Mouse (Mus musculus): ENCODE measurements around the gene Rbm12. TPM values are rescaled to one million over a fixed set of nuclear protein-coding genes. Genes with fewer than 3 reads are reported as not detected.
A peak's percentile ranks its signal among the peaks of the same experiment; 100 is the strongest.

Gene Rbm12
- total RNA-seq, 2 experiments from 2014 or later, result 11.1 to 11.5 TPM

DNA sequence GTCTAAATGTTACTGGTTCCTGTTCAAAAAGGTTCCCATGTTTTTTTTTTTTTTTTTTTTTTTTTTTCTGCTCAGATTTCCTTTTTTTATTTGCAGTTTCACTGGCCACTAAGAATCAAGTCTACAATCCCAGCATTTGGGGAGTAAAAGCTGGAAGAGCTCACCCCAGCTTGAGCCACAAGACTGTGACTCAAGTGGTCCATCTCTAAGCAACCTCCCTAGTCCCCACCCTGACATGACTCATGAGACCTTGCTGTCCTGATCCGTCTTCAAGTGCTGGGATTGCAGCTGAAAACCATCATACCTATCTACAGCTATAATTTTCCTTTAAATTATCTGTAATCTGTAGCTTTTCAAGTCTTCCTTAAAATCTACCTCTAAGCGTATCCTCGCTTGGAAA lies 27.2 kb downstream of the Rbm12 start:
- no peak for DNase-seq
- intact Hi-C loops (cut with DNase I), result no loop called here

DNA sequence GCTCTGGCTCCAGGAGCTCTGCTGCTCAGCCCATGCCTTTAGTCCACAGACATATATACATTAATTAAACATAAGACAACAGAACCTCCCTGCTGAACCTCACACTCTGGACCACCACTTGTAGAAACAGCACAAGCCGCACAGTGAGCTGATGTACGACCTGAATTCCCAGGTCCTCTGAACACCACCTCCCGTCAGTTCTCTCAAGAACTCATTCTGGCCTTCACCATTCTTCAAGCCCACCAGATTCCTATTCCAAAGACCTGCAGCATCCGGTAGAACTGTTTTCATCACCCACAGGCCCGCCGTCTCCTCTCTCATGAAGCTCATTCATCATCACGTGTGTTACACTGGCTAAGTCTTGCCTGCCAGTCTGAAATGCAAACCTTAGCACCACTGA lies 31.4 kb downstream of the Rbm12 start:
- no peak for DNase-seq
- intact Hi-C loops (cut with DNase I), result no loop called here

DNA sequence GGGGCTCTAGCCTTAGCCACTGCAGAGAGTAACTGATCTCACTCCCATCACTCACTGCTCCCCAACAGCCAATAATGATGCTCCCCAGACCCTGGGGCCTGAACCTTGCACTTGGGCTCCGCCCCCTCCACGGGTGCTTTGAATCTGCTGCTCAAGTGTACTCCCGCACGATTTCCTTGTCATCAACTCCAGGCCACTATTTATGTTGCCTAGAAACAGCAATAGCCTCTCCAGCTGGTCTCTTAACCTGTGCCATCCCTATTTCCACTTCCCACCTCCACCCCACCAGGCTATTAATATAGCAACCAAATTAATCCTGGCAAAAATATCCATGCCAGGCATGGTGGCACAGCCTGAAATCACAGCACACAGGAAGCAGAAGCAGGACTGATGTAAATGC lies 32.1 kb downstream of the Rbm12 start:
- DNase-seq, result no peak
- intact Hi-C loops (cut with DNase I), result no loop called here

DNA sequence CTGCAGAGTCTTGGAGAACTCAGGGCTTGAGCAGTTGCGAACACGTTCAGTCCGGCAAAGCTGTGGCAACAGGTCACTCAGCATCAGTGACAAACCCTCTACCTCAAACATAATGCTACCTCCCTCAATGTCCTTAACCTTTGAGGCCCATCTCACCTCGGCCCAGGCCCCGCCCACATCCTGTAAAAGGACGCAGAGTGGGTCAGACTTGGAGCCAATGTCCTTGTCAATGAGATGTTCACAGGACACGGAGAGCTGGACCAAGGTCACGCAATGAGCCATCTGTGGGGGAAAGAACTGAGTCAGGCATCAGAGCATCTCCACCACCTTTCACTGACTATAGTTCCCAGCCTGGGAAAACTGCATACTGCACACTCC lies 32.6 kb downstream of the Rbm12 start:
- intact Hi-C loops (cut with DNase I), result no loop called here
- DNase-seq, result no peak

DNA sequence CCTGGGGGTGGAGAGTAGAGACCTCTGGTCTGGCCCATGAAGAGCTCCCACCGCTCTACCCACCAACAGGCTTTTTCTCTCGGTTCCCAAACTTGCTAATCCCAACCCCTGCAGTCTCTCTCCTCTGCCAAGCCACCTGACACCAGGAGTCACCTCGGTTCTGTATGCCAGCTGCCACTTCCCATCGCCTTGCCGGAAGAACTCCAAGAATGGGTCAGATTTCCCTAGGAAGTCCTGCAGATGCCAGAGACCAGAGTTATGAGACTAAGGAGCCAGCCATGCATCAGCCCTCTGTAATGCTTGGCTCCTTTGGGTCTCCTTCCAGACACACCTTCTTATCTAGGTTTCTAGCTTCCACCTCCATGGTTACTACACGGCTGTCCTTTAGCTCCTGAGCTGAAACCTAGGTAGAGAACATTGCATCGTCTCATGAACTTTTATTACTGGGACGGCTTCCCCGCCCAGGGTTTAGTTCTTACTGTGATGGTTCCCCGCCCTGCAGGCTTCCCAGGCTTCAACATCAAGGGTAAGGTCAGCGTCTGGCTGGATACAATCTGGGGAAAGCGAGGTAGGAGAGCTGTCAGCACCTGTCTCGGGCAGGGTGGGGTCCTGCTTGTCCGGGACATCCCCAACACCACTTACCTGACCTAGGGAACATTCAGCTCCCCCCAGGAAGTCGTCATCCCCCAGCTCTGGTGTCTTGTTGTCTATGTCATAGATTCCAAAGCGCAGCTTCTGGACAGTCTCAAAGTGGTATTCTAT lies 33.2 kb downstream of the Rbm12 start:
- DNase-seq, result no peak
- intact Hi-C loops (cut with DNase I), result no loop called here

DNA sequence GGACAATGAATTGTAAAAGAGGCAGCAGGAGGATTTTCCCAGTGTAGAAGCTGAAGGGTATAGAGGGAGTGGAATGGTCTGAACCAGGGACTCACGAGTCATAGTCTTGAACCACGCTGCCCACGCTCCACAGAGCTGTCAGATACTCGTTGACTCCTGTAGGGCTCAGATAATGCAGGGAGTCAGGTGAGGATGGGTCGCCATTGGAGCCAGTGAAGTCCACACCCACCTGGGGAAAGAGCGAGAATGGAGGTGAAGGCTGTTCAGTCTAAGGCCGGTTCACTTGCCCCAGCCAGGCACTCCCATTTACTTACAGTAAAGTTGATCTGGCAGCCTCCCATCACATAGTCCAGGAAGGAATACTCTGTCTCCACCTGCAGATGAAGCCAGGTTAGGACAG lies 34.3 kb downstream of the Rbm12 start:
- no peak for DNase-seq
- intact Hi-C loops (cut with DNase I), result no loop called here

DNA sequence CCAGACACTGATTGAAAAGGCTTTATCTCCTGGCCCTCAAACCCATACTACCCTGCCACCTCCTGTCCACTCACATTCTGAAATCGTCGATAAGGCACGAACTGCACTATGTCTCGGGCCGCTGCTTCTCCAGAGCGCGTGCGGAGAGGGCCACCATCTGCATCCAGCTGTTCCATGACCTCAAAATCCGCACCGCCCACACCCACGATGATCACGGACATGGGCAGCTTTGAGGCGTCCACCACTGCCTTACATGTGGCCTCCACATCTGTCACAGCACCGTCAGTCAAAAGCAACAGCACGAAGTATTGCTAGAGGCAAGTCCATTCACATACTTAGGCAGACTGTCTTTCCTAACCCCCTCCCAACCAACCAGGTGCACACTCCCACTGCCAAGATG lies 38.1 kb downstream of the Rbm12 start:
- intact Hi-C loops (cut with DNase I), result no loop called here
- DNase-seq, result peak; percentile 26

DNA sequence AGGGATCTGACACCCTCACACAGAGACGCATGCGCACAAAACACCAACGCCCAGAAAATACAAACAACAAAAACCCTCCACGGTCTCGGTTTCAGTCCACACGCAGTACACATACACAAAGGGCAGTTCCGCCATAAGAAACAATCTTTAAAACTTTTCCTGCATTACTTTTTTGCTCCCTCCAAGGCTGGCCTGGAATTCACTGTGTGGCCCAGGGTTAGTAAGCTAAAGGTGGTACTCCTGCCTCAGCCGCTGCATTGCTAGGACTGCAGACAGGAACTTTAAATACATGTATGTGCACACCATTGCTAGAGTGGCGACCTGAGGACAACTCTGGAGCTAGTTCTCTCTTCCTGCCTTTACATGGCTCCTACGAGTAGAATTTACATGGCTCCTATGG lies 40.5 kb downstream of the Rbm12 start:
- intact Hi-C loops (cut with DNase I), result no loop called here

DNA sequence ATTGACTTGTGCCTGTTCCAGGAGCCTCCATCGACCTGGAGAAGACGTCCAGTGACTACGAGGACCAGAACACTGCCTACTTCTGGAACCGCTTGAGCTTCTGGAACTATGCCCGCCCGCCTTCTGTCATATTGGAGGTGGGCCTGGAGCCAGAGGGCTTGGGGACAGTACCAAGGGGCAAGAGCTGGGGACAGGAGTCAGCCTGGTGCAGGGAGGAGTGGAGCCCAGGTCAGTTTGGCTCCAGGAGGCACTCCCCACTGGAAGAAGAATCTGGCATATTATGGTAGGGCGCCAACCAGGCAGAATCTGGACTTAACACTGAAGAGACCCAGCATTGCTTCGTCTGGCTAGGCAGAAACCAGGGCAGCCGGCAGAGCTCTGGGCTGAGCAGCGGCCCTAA lies 43.9 kb downstream of the Rbm12 start:
- intact Hi-C loops (cut with DNase I), result no loop called here
- DNase-seq, result no peak

More for the DNA sequence above, 40.5 kb downstream of the Rbm12 start:
- DNase-seq, result no peak

DNA sequence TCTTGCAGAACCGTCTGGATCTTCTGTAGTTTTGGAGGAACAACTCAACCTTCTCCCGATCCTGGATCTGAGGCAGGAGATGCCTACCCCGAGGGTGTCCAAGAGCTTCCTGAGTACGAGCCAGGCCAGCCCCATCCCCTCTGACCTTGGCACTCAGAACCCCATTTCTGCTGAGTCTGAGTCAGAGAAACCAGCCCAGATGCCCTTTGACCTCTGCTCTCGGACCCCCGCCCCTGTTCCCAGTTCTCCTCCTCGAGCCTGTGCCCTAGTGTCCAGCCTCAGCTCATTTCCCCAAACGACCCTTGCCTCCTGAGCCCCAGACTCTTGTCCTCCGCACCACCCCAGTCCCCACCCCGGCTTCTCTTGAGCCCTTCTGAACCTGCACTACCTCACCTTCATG lies 45.7 kb downstream of the Rbm12 start:
- intact Hi-C loops (cut with DNase I), result no loop called here
- no peak for DNase-seq

DNA sequence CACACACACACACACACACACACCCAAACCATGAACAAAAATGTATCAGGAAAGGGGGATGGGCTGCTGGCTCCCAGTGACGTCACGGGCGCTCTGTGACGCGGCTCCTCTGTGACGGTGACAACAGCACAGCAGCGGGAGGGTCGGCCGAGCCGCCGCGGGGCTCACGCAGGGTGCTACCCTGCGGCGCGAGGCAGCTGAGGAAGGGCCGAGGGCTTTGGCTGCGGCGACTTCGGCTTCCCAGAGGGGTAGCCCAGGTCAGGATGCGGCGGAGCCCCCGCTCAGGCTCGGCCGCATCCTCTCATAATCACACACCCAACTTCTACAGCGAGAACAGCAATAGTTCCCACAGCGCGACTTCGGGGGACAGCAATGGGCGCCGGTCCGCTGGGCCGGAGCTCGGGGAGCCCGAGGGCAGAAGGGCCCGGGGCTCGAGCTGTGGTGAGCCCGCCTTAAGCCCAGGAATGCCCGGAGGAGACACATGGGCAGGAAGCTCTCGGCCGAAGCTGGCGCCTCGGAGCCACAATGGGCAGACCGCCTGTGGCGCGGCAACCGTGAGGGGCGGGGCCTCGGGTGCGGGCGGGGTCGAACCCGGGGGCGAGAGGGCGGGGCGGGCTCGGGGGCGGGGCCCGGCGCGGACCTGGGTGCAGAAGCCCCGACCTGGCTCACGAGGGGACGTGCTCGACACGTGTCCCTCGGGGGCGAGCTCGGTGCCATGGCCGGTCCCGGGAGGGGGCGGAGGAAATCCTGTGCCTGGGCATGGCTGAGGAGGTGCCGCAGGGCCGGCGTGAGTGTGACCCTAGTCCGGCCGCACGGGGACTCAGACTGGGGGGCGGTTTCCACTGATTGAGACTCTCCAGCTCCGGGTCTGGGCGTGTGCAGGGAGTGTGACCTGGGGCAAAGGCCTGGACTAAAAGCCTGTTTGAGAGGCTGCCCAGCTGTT lies 46.4 kb downstream of the Rbm12 start, which contains the start of gene Spag4:
Spag4 (plus strand) TSS at position 77 of the 943 bp plus-strand sequence.
- peak; percentile 70 to 73 for DNase-seq
- intact Hi-C loops (cut with DNase I), result no loop called here

DNA sequence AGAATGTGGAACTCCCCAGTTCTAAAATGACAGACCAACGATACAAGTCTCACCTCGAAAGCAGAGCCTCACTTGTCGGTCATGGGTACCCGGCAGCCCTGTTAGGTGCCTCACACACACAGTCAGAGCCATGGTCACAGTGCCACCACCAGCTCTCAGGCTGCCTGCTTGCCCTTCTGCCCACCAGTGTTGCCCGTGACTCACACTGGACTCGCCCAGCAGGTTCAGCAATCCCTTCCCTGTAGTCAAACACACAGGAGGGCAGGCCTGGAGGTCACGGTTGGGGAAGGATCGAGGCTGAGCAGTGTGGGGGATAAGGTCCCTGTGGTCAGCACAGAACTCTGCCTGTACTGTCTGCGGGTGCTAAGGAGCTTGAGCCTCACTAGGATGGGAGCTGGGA lies 59.0 kb downstream of the Rbm12 start, which contains the start of gene Fer1l4:
Fer1l4 (minus strand) TSS at position 132 of the 400 bp plus-strand sequence.
- DNase-seq, result no peak
- intact Hi-C loops (cut with DNase I), result no loop called here

DNA sequence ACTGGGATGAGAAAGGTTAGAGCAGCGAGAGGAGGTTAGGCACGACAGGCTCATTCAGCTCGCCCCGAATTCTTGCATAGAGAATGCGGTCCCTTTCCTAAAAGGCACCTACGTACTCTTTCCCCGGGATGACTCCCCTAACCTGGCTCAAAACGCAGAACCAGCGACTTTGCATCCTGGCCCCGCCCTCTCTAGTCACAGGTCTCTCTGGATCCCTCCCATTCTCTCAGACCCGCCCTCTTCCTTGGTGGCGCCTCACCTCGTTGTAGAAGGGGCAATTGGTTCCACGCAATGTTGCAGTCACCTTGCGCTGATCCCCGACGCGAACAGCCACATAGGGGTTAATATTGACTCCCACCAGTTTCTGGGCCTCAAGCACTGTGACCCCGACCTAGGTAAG lies 63.8 kb downstream of the Rbm12 start:
- no peak for DNase-seq
- intact Hi-C loops (cut with DNase I), result no loop called here

DNA sequence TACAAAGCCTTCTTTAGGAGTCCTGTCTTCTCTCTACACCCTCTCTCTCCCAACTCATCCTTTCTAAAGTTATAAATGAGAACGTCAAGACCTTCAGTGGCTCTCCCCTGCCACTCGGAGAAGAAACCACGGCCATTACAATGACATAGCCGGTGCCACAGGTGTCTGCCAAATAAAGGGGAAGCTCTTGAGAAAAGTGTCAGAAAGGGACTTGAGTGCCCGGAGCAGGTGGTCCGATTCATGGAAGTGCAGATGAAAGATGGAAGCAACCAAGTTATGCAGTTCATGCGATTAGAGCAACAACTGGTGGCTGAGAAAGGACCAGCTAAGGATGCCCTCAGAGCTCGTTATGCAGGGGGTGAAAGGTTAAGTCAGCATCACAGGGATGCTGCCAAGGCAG lies 68.9 kb downstream of the Rbm12 start:
- no peak for DNase-seq
- intact Hi-C loops (cut with DNase I), result no loop called here

Other genes with a start within 250 kb of the Rbm12 start
- gene Uqcc1, start 181.7 kb downstream of the Rbm12 start, total RNA-seq (2021), result 100 to 1,000 TPM; 235 to 283 TPM
- gene Gm15557, start 171.2 kb downstream of the Rbm12 start, total RNA-seq (2021), result not detected
- gene Gdf5, start 166.6 kb downstream of the Rbm12 start, total RNA-seq (2021), result not detected
- 1 to 10 TPM; 7.1 to 7.9 TPM for gene Cep250, start 155.5 kb downstream of the Rbm12 start, total RNA-seq (2021)
- under 1 TPM; 0.16 to 0.31 TPM for gene 6430550D23Rik, start 104.0 kb downstream of the Rbm12 start, total RNA-seq (2021)
- 10 to 100 TPM; 59.7 to 61.4 TPM for gene Ergic3, start 103.9 kb downstream of the Rbm12 start, total RNA-seq (2021)
- gene Fer1l4, start 59.0 kb downstream of the Rbm12 start, total RNA-seq (2021), result not detected
- 1 to 10 TPM in 1 of 2 experiments, under 1 TPM in 1; 0.87 to 1.5 TPM for gene Spag4, start 46.8 kb downstream of the Rbm12 start, total RNA-seq (2021)
- gene Cpne1, start within 50 bp of the Rbm12 start, total RNA-seq (2021), result 10 to 100 TPM; 15.2 to 17.5 TPM
- 10 to 100 TPM in 1 of 2 experiments, 1 to 10 TPM in 1; 9.0 to 13.6 TPM for gene Gm28036, start 15.1 kb upstream of the Rbm12 start, total RNA-seq (2021)
- 100 to 1,000 TPM; 345 to 377 TPM for gene Romo1, start 32.1 kb upstream of the Rbm12 start, total RNA-seq (2021)
- 10 to 100 TPM; 86.3 to 93.6 TPM for gene Nfs1, start 32.2 kb upstream of the Rbm12 start, total RNA-seq (2021)
- gene Rbm39, start 68.3 kb upstream of the Rbm12 start, total RNA-seq (2021), result 100 to 1,000 TPM; 143 to 146 TPM
- gene Phf20, start 84.5 kb upstream of the Rbm12 start, total RNA-seq (2021), result 10 to 100 TPM; 19.3 to 23.8 TPM
- 1 to 10 TPM in 1 of 2 experiments, under 1 TPM in 1; 0.98 to 1.1 TPM for gene Cnbd2, start 200.3 kb upstream of the Rbm12 start, total RNA-seq (2021)
- gene Scand1, start 200.7 kb upstream of the Rbm12 start, total RNA-seq (2021), result 10 to 100 TPM; 83.0 to 88.0 TPM

Data from heart, postnatal 36 days (tissue).